Mouse (Mus musculus): Measurements from ENCODE around the gene Ehmt2. TPM values are rescaled to one million over a fixed set of nuclear protein-coding genes. Genes with fewer than 3 reads are reported as not detected.

The Ehmt2 gene
- total RNA-seq, 2 experiments from 2014 or later = 28.0 to 29.6 TPM

DNA sequence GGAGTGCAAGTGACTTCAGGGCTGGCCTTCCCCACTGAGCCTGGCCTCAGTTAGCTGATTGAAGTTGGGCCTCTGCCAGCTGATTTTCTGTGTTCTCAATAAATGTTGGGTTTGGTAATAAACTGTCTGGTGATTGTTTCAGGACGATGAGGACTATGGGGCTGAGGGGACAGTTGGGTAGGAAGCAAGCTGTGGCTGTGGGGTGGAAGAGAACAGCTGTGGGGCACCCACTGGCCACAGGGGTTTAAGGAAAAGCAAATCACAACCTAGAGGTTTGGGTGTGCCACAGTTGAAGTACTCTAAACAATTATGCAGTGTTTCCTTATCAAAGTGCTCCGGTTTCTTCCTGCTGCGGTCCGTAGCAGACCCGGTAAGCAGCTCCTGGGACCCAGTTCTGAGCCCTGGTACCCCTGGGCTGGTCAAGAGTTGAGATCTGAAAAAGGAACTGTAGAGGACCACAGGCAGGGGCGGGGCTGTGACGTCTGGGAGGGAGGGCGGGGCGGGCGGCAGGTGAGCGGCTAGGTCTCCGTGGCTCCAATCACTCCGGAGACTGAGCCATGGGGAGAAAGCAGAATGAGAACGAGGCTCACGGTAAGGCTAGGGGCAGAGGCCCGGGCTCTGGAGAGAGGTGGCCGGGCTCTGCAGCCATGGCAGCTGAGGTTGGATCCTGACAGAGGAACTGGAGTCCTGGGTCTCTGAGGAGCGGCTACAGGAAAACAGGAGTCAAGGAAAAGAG lies 15.8 kb downstream of the Ehmt2 start, which contains the start of gene Slc44a4:
Gene Slc44a4, plus strand, starts transcription at position 537 of the 736 bp plus-strand sequence.
- TF ChIP-seq CTCF (IDR thresholded peaks at IDR 0.05) = no peak
- intact Hi-C loops (cut with DNase I) = no loop called here
- Histone ChIP-seq H3K4me3 (no peak within 1 kb of the TSS), H3K27ac (peak within 1 kb of the TSS; percentile 73)
- no peak for DNase-seq

- intact Hi-C loops (cut with DNase I) = no loop called here
- DNase-seq = peak; percentile 74
- TF ChIP-seq CTCF (IDR thresholded peaks at IDR 0.05) = peak; percentile 45
- peak overlapping the region; percentile 73 for H3K27ac ChIP-seq
- no peak overlapping the region for H3K4me3 ChIP-seq
These were observed 17.2 kb downstream of the Ehmt2 start for GRCm38 (mm10) chr17:34915410-34915831.

DNA sequence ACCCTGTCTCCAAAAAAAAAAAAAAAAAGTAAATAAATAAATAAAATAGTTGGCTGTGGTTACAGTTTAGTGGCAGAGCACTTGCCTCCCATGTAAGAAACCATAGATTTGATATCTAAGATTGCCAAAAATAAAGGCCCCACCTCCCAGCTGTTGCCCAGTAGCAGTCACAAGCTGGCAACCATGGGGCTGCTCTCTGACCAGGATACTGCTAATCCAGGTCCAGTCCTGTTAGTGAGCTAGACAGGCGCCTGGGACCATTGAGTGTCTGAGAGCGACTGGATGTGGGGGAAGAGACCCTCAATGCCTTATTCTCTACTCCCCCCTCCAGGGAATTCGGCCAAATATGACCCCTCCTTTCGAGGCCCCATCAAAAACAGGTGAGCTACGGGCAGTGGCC lies 18.0 kb downstream of the Ehmt2 start:
- TF ChIP-seq CTCF (IDR thresholded peaks at IDR 0.05) = no peak
- no peak for DNase-seq
- Histone ChIP-seq H3K4me3 (no peak overlapping the region), H3K27ac (no peak overlapping the region)
- intact Hi-C loops (cut with DNase I) = no loop called here

DNA sequence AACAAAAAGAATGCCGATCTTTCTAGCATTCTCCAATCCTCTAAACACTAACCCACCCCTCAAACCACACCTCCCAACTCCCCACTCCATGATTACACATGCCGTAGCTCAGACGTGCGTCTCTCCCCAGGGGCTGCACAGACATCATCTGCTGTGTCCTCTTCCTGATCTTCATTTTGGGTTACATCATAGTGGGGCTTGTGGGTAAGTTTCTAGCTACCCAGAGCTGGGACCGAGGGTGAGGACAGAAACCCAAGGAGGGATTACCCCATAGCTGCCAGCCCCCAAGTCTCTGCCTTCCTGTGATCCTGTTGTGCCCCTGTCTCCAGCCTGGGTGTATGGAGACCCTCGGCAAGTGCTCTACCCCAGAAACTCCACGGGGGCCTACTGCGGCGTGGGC lies 18.9 kb downstream of the Ehmt2 start:
- H3K27ac ChIP-seq = no peak overlapping the region
- TF ChIP-seq CTCF (IDR thresholded peaks at IDR 0.05) = no peak
- DNase-seq = no peak
- intact Hi-C loops (cut with DNase I) = no loop called here
- H3K4me3 ChIP-seq = no peak overlapping the region

- intact Hi-C loops (cut with DNase I) = no loop called here
- H3K4me3 ChIP-seq = no peak overlapping the region
- DNase-seq = no peak
- TF ChIP-seq CTCF (IDR thresholded peaks at IDR 0.05) = peak; percentile 29
- H3K27ac ChIP-seq = no peak overlapping the region
These were observed 24.7 kb downstream of the Ehmt2 start for GRCm38 (mm10) chr17:34922939-34923338.

DNA sequence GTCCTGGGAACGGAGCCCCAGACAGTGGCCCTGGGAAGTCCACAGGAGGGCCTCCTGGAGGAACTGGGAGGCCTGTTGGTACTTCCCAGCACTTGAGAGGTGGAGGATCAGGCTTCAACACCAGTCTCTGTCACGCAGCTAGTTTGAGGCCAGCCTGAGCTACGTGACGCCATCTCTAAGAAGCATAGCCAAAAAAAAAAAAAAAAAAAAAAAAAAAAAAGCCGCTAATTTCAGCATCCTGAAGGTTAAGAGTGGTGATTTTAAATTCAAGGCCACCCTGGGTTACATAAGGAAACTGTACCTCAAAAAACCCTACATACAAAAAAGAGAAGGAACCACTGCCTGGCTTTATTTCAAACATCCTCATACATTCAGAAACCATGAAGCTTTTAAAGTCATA lies 26.0 kb downstream of the Ehmt2 start:
- Histone ChIP-seq H3K4me3 (no peak overlapping the region), H3K27ac (no peak overlapping the region)
- no peak for DNase-seq
- intact Hi-C loops (cut with DNase I) = no loop called here
- TF ChIP-seq CTCF (IDR thresholded peaks at IDR 0.05) = no peak

DNA sequence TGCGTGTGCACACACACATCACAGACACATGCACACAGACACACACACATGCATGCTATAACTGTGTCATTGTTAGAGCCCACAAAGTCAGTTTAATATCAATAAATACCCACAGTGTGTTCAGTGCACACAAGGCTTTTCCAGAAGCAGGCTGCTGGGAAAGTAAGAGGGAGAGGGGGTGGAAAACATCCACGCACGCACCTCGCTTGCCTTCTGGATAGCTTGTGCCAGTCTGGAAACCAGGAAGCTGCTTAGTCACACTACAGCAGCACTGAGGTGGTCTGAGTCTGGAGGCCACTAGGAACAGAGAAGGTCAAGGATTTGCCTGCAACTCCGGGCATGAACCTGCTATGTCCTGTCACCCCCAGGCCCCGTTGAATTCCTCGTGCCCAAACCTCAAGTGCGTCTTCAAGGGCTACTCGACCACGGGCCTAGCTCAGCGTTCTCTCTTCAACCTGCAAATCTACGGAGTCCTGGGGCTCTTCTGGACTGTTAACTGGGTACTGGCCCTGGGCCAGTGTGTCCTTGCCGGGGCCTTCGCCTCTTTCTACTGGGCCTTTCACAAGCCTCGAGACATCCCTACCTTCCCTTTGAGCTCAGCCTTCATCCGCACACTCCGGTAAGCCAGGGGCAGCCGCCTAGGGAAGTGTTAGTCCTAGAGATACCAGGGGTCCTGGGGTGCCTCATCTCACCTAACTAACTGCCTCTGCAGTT lies 29.2 kb downstream of the Ehmt2 start:
- no peak overlapping the region for H3K4me3 ChIP-seq
- intact Hi-C loops (cut with DNase I) = no loop called here
- no peak for TF ChIP-seq CTCF (IDR thresholded peaks at IDR 0.05)
- H3K27ac ChIP-seq = no peak overlapping the region
- DNase-seq = no peak

- no peak for DNase-seq
- no peak for TF ChIP-seq CTCF (IDR thresholded peaks at IDR 0.05)
- no peak overlapping the region for H3K27ac ChIP-seq
- no peak overlapping the region for H3K4me3 ChIP-seq
- intact Hi-C loops (cut with DNase I) = no loop called here
These were observed 30.6 kb downstream of the Ehmt2 start for GRCm38 (mm10) chr17:34928841-34929240.

DNA sequence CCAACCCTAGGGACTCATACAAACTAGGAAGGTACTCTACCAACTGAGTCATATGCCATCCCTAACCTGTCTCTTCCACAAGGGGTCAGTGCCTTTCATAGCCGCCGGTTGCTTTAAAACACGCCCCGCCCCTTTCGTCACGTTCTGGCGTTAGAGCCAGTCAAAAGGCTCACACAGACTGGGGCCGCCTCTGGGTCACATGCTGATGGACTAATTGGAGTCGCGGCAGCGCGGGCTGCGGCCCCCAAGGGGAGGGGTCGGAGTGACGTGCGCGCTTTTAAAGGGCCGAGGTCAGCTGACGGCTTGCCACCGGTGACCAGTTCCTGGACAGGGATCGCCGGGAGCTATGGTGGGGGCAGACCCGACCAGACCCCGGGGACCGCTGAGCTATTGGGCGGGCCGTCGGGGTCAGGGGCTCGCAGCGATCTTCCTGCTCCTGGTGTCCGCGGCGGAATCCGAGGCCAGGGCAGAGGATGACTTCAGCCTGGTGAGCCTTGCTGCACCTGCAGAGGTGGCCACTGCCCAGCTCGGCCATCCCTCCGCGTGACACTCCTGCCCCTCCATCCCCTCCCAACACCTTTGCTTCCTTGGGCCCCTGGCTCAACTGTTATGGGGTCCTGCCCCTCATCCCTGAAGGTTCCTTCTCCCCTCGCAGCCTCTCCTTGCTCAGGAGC lies 32.9 kb downstream of the Ehmt2 start, which contains the start of gene Neu1:
Gene Neu1, plus strand, starts transcription at position 193 of the 674 bp plus-strand sequence.
- peak; percentile 99 for DNase-seq
- peak; percentile 84 for TF ChIP-seq CTCF (IDR thresholded peaks at IDR 0.05)
- H3K4me3 ChIP-seq = peak within 1 kb of the TSS; percentile 89
- peak within 1 kb of the TSS; percentile 94 for H3K27ac ChIP-seq
- intact Hi-C loops (cut with DNase I) = loop anchor here (2.0 to 10.0 kb wide), 2 partner anchors 20 to 54 kb away; partner anchors contain the start of gene Lsm2

GRCm38 (mm10) chr17:34931735-34932098 lies 33.4 kb downstream of the Ehmt2 start:
- Histone ChIP-seq H3K4me3 (peak overlapping the region; percentile 89), H3K27ac (peak overlapping the region; percentile 94)
- DNase-seq = no peak
- TF ChIP-seq CTCF (IDR thresholded peaks at IDR 0.05) = no peak
- intact Hi-C loops (cut with DNase I) = loop anchor here (2.0 to 10.0 kb wide), 2 partner anchors 19 to 53 kb away; partner anchors contain the start of gene Lsm2

- H3K27ac ChIP-seq = peak overlapping the region; percentile 94; the same call in 1 of the 2 replicates
- TF ChIP-seq CTCF (IDR thresholded peaks at IDR 0.05) = no peak
- peak overlapping the region; percentile 89 for H3K4me3 ChIP-seq
- no peak for DNase-seq
- intact Hi-C loops (cut with DNase I) = loop anchor here (10.0 kb wide), 1 partner anchor 53 kb away; the partner anchor contains the start of gene Lsm2
These were observed 34.0 kb downstream of the Ehmt2 start for GRCm38 (mm10) chr17:34932287-34932686.

DNA sequence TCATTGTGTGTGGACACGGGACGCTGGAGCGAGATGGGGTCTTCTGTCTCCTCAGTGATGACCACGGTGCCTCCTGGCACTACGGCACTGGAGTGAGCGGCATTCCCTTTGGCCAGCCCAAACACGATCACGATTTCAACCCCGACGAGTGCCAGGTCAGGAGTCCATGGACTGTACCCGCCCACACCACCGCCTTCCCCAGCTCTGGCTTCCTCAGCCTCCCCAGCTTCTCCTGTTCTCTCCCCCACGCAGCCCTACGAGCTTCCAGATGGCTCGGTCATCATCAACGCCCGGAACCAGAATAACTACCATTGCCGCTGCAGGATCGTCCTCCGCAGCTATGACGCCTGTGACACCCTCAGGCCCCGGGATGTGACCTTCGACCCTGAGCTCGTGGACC lies 35.8 kb downstream of the Ehmt2 start:
- Histone ChIP-seq H3K27ac (peak overlapping the region; percentile 48), H3K4me3 (peak overlapping the region; percentile 55)
- no peak for TF ChIP-seq CTCF (IDR thresholded peaks at IDR 0.05)
- intact Hi-C loops (cut with DNase I) = loop anchor here (10.0 kb wide), 1 partner anchor 51 kb away; the partner anchor contains the start of gene Lsm2
- DNase-seq = no peak

Data from gastrocnemius, adult 2 months (tissue).